Mouse (Mus musculus): ENCODE measurements around the gene Mre11a.
A peak's percentile ranks its signal among the peaks of the same experiment; 100 is the strongest.

Gene Mre11a

GRCm38 (mm10) chr9:14784039-14785002, at the start of gene Mre11a, which contains the start of gene Ankrd49:
Gene Mre11a, plus strand, starts transcription at chr9:14784654.
Gene Ankrd49, minus strand, starts transcription at chr9:14784856.
- DNase-seq (ENCODE audit: low read depth, low spot score), result peak; percentile 98

- no peak for DNase-seq (ENCODE audit: low read depth, low spot score)
Measured at GRCm38 (mm10) chr9:14739498-14740150, 44.8 kb upstream of the Mre11a start.

GRCm38 (mm10) chr9:14740151-14740924, 44.1 kb upstream of the Mre11a start, which contains the start of gene Piwil4:
Gene Piwil4, minus strand, starts transcription at chr9:14740733.
- no peak for DNase-seq (ENCODE audit: low read depth, low spot score)

- no peak for DNase-seq (ENCODE audit: low read depth, low spot score)
Measured at GRCm38 (mm10) chr9:14750901-14751502, 33.5 kb upstream of the Mre11a start.

GRCm38 (mm10) chr9:14751503-14752000, 32.9 kb upstream of the Mre11a start:
- DNase-seq (ENCODE audit: low read depth, low spot score), result no peak

- DNase-seq (ENCODE audit: low read depth, low spot score), result no peak
Measured at GRCm38 (mm10) chr9:14752001-14752522, 32.4 kb upstream of the Mre11a start, which contains the start of gene Fut4. Gene Fut4, minus strand, starts transcription at chr9:14752393.

GRCm38 (mm10) chr9:14753947-14754346, 30.5 kb upstream of the Mre11a start:
- no peak for DNase-seq (ENCODE audit: low read depth, low spot score)

GRCm38 (mm10) chr9:14754469-14754868, 30.0 kb upstream of the Mre11a start:
- DNase-seq (ENCODE audit: low read depth, low spot score), result no peak

- DNase-seq (ENCODE audit: low read depth, low spot score), result no peak
Measured at GRCm38 (mm10) chr9:14758590-14758989, 25.9 kb upstream of the Mre11a start.

GRCm38 (mm10) chr9:14759261-14759660, 25.2 kb upstream of the Mre11a start:
- no peak for DNase-seq (ENCODE audit: low read depth, low spot score)

GRCm38 (mm10) chr9:14764765-14765164, 19.7 kb upstream of the Mre11a start:
- peak; percentile 44 for DNase-seq (ENCODE audit: low read depth, low spot score)

- no peak for DNase-seq (ENCODE audit: low read depth, low spot score)
Measured at GRCm38 (mm10) chr9:14769811-14770210, 14.6 kb upstream of the Mre11a start.

- DNase-seq (ENCODE audit: low read depth, low spot score), result no peak
Measured at GRCm38 (mm10) chr9:14770803-14771471, 13.5 kb upstream of the Mre11a start, which contains the start of gene 1700012B09Rik. Gene 1700012B09Rik, minus strand, starts transcription at chr9:14771030.

GRCm38 (mm10) chr9:14772074-14772473, 12.4 kb upstream of the Mre11a start:
- no peak for DNase-seq (ENCODE audit: low read depth, low spot score)

- DNase-seq (ENCODE audit: low read depth, low spot score), result peak; percentile 27
Measured at GRCm38 (mm10) chr9:14773813-14774212, 10.6 kb upstream of the Mre11a start.

- DNase-seq (ENCODE audit: low read depth, low spot score), result no peak
Measured at GRCm38 (mm10) chr9:14778341-14778740, 6.1 kb upstream of the Mre11a start.

GRCm38 (mm10) chr9:14787356-14787755, 2.9 kb downstream of the Mre11a start:
- DNase-seq (ENCODE audit: low read depth, low spot score), result no peak

- no peak for DNase-seq (ENCODE audit: low read depth, low spot score)
Measured at GRCm38 (mm10) chr9:14805714-14806113, 21.3 kb downstream of the Mre11a start.

GRCm38 (mm10) chr9:14806786-14807185, 22.3 kb downstream of the Mre11a start:
- no peak for DNase-seq (ENCODE audit: low read depth, low spot score)

GRCm38 (mm10) chr9:14810111-14810510, 25.7 kb downstream of the Mre11a start:
- DNase-seq (ENCODE audit: low read depth, low spot score), result peak; percentile 72

All from brain, adult 2 months (tissue).